Mouse (Mus musculus): ENCODE results near the gene Tmem87b. TPM values are rescaled to one million over a fixed set of nuclear protein-coding genes. Genes with fewer than 3 reads are reported as not detected.

Tmem87b gene
- 35.0 and 35.4 TPM in 2 replicates for polyA plus RNA-seq (2015; fragmentation: Nextera tagmentation; extraction: Ambion mirVana)

DNA sequence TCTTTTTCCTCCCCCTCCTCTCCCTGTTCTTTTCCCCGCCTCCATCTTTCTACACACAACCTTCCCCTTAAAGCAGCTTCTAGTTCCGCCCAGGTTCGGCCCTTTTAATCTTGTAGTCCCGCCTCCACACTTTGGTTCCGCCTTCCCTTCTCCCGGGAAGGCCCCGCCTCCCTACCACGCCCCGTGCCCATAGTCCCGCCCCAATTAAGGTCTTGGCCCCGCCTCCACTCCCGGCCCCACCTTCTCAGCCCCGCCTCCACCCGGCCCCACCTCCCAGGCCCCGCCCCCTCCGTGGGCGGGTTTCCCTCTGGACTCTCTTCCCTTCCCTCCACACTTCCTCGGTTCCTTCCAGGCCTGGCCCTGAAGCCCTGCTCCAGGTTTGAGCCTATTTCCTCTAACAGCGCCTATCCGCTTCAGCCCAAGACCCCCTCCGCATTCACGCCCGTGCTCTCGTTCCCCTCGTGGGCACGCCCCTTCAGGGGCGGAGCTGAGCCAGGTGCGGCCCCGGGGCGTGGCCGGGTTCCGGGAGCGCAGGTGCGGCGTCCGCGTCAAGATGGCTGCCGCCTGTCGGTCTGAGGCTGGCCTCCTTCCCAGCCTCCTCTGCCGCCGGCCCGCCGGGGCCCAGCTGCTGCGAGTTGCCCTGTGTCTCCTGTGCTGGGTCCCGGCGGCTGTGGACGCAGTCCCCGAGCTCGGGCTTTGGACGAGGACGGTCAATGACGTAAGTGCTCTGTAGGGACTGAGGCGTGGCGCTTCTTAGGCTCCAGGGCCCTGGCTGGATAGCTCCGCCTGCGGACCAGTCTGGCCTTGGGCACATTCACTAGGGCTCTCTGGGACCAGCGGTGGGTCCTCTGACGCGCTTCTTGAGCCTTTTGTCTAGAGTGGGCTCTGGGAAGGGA, at the start of gene Tmem87b:
Gene Tmem87b (plus strand): TSS at position 333 of the 896 bp plus-strand sequence.
- Histone ChIP-seq H3K9ac (ENCODE audit: low read length) (peak within 1 kb of the TSS; percentile 78), H3K4me2 (ENCODE audit: low read depth, low read length) (peak within 1 kb of the TSS; percentile 82), H3K9me3 (ENCODE audit: control insufficient read depth, low read length) (no peaks in the 10 kb centered on the region), H3K4me1 (replicated peaks; ENCODE audit: control insufficient read depth, insufficient read depth, low read length) (peaks cover 12% of the 10 kb centered on the region), H3K27ac (ENCODE audit: low read length) (peak within 1 kb of the TSS; percentile 96), H3K27me3 (ENCODE audit: control insufficient read depth, insufficient read depth, low read depth, low read length) (no peaks in the 10 kb centered on the region), H3K36me3 (ENCODE audit: control insufficient read depth, insufficient read depth, low read length) (no peaks in the 10 kb centered on the region), H3K4me3 (ENCODE audit: low read length) (peak within 1 kb of the TSS; percentile 92)
- ATAC-seq (ENCODE audit: low read depth): peak; percentile 93
- under 1% methylated on average over 59 of the region's 59 CpGs for WGBS

DNA sequence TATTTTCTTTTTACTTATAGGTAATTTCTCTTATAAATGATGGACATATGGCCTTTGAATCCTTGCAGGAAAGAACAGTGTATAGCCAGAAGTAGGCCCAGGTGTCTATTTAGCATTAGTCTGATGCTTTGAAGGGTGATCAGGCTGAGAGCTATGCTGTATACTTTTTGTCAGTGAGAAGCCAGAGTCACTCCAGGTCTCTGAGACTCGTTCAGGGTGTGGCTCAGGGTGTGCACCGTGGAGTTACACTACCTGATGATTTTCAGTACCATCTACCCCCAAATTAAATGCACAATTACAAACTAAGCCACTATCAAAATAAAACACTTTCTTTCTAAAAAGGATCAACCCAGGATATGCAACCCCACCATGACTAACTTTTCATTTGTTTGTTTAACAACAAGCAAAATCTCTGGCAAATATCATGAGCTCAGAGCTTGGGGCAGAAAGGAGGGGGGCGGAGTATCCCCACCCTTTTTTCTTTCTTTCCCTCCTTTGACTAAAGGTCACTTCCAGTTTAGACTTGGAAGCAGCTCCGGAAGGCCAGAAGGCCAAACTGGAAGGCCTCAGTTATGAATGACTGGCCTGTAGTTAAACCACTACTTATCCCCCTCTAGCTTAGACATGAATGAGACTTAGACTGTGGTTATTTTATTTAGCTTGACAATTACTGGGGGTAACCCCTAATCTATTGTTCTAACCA, 49.2 kb upstream of the Tmem87b start:
- no peak overlapping the region for H3K4me3 ChIP-seq (ENCODE audit: low read length)
- H3K9ac ChIP-seq (ENCODE audit: low read length): no peak overlapping the region
- no peaks in the 10 kb centered on the region for H3K27me3 ChIP-seq (ENCODE audit: control insufficient read depth, insufficient read depth, low read depth, low read length)
- no peak for ATAC-seq (ENCODE audit: low read depth)
- H3K36me3 ChIP-seq (ENCODE audit: control insufficient read depth, insufficient read depth, low read length): 0 out of 2 replicates have a peak, but pooled peaks cover 4% of the 10 kb centered on the region
- no peaks in the 10 kb centered on the region for H3K9me3 ChIP-seq (ENCODE audit: control insufficient read depth, low read length)
- H3K4me1 ChIP-seq (replicated peaks; ENCODE audit: control insufficient read depth, insufficient read depth, low read length): no peaks in the 10 kb centered on the region
- H3K27ac ChIP-seq (ENCODE audit: low read length): no peak overlapping the region
- no peak overlapping the region for H3K4me2 ChIP-seq (ENCODE audit: low read depth, low read length)
- WGBS: 59% methylated on average over 4 of the region's 4 CpGs

DNA sequence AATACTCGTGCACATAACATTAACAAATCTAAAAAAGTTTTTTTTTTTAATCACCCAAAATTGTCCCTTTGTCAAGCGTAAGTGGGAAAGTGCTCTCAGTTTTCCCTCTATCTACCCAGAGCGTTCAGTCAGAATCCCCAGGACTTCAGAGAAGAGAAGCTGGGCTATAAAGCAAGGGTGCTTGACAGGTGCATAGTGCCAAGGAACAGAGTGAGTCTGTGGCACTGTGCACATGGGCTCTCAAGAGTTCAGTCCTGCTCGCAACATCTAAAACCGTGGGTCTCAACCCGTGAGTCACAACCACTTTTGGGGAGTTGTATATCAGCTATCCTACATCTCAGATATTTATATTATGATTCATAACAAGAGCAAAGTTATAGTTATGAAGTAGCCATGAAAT, 47.4 kb upstream of the Tmem87b start:
- Histone ChIP-seq H3K9me3 (ENCODE audit: control insufficient read depth, low read length) (no peaks in the 10 kb centered on the region), H3K4me3 (ENCODE audit: low read length) (no peak overlapping the region), H3K4me2 (ENCODE audit: low read depth, low read length) (no peak overlapping the region), H3K4me1 (replicated peaks; ENCODE audit: control insufficient read depth, insufficient read depth, low read length) (no peaks in the 10 kb centered on the region), H3K9ac (ENCODE audit: low read length) (no peak overlapping the region), H3K27ac (ENCODE audit: low read length) (no peak overlapping the region), H3K27me3 (ENCODE audit: control insufficient read depth, insufficient read depth, low read depth, low read length) (no peaks in the 10 kb centered on the region), H3K36me3 (ENCODE audit: control insufficient read depth, insufficient read depth, low read length) (0 out of 2 replicates have a peak, but pooled peaks cover 4% of the 10 kb centered on the region)
- no peak for ATAC-seq (ENCODE audit: low read depth)
- 89% methylated on average over 6 of the region's 6 CpGs for WGBS

DNA sequence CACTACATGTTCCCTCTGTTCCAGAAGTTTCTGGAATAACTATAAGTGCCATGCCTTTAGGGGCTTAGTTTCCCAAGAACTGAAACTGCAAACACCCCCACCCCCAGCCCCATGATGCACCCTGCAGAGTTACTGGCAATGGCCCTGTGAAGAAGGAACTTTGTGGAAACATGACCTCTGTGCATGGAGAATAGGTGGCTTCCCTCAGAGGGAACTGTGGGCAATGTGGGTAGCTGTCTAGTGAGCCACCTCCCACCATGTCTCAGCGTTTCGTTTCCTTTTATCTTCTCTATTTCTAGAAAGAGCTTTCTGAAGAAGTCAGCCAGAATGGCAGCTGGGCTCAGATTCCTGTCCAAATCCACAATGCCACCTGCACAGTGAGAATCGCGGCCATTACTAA, 46.9 kb upstream of the Tmem87b start:
- Histone ChIP-seq H3K4me3 (ENCODE audit: low read length) (no peak overlapping the region), H3K27me3 (ENCODE audit: control insufficient read depth, insufficient read depth, low read depth, low read length) (no peaks in the 10 kb centered on the region), H3K9me3 (ENCODE audit: control insufficient read depth, low read length) (no peaks in the 10 kb centered on the region), H3K9ac (ENCODE audit: low read length) (no peak overlapping the region), H3K27ac (ENCODE audit: low read length) (no peak overlapping the region), H3K36me3 (ENCODE audit: control insufficient read depth, insufficient read depth, low read length) (0 out of 2 replicates have a peak, but pooled peaks cover 4% of the 10 kb centered on the region), H3K4me1 (replicated peaks; ENCODE audit: control insufficient read depth, insufficient read depth, low read length) (no peaks in the 10 kb centered on the region), H3K4me2 (ENCODE audit: low read depth, low read length) (no peak overlapping the region)
- no peak for ATAC-seq (ENCODE audit: low read depth)
- 86% methylated on average over 4 of the region's 4 CpGs for WGBS

DNA sequence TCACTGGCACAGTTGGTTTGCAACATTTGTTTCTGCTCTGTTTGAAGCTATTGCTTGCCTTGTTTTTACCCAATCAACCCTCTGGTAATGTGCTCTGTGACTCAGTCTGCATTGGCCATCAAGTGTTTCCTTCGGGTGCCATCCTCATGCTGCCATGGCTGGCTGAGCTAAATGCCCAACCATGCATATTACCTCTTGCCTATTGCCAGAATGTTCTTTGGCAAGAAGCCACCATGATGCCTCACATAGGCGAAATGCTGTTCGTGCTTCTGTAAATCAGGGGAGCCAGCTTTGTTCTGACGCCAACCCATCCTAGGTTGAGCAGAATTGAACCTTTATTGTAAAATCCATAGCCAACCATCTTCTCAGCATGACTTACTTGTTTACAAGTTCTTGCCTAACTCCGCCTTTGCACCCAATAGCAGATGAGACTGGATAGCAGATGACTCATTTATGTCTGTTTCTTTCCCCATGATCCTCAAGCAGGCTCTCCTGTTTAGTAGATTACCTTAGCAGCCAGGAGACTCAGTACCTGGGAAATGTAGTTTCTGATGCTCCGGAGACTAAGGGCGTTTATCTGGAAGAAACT, 46.1 kb upstream of the Tmem87b start:
- H3K4me2 ChIP-seq (ENCODE audit: low read depth, low read length): no peak overlapping the region
- no peak overlapping the region for H3K9ac ChIP-seq (ENCODE audit: low read length)
- no peaks in the 10 kb centered on the region for H3K9me3 ChIP-seq (ENCODE audit: control insufficient read depth, low read length)
- WGBS: 90% methylated on average over 7 of the region's 7 CpGs
- H3K4me1 ChIP-seq (replicated peaks; ENCODE audit: control insufficient read depth, insufficient read depth, low read length): no peaks in the 10 kb centered on the region
- no peak overlapping the region for H3K4me3 ChIP-seq (ENCODE audit: low read length)
- H3K27ac ChIP-seq (ENCODE audit: low read length): no peak overlapping the region
- no peak for ATAC-seq (ENCODE audit: low read depth)
- no peaks in the 10 kb centered on the region for H3K27me3 ChIP-seq (ENCODE audit: control insufficient read depth, insufficient read depth, low read depth, low read length)
- 0 out of 2 replicates have a peak, but pooled peaks cover 4% of the 10 kb centered on the region for H3K36me3 ChIP-seq (ENCODE audit: control insufficient read depth, insufficient read depth, low read length)

DNA sequence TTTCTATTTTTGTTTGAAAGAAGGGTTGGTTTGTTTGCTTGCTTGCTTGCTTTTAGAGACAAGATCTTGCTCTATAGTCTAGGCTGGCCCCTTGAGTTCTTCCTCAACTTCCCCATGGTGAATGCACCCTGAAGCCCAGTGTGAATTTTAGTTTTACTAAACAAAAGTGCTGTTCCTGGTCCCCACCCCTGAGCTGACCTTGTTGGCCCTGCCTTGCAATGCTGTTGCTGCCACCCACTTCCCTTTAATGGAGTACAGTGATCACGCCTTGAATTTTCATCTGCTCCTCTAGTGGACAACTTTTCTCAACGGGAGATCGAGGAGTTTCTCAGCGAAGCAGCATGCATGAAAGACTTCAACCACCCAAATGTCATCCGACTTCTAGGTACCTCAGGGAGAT, 35.7 kb upstream of the Tmem87b start:
- WGBS: 79% methylated on average over 5 of the region's 5 CpGs

DNA sequence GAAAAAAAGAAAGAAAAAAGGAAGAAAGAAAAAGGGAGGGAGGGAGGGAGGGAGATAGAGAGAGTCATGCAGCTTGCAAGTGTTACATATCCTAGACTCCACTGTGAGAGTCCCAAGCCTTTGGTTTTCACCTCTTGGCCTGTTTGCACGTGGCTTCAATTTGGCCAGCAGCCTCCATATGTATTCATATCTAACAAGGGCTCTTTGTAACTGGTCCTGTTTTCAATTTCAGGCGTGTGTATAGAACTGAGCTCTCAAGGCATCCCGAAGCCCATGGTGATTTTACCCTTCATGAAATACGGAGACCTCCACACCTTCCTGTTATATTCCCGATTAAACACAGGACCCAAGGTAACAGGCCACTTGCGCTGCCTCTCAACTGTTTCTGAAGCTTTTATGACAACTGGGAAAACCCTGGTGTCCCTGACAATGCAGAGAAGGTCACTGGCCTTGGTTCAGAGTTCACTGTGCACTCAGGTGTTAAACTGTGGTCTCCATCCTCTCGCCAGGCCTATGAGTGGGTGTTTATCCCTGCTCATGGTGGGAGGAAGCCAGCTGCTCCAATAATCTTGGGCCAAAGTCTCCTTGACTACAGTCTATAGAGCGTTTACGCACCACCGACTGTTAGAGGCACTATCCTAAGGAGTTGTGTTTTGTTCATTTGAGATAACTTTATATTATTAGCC, 34.1 kb upstream of the Tmem87b start:
- 83% methylated on average over 10 of the region's 10 CpGs for WGBS

More for the DNA sequence above, 35.7 kb upstream of the Tmem87b start:
- H3K27ac ChIP-seq (ENCODE audit: low read length): no peak overlapping the region
- no peaks in the 10 kb centered on the region for H3K27me3 ChIP-seq (ENCODE audit: control insufficient read depth, insufficient read depth, low read depth, low read length)
- no peak overlapping the region for H3K4me2 ChIP-seq (ENCODE audit: low read depth, low read length)
- no peak overlapping the region for H3K9ac ChIP-seq (ENCODE audit: low read length)
- H3K9me3 ChIP-seq (ENCODE audit: control insufficient read depth, low read length): no peaks in the 10 kb centered on the region
- ATAC-seq (ENCODE audit: low read depth): no peak
- H3K4me3 ChIP-seq (ENCODE audit: low read length): no peak overlapping the region
- H3K4me1 ChIP-seq (replicated peaks; ENCODE audit: control insufficient read depth, insufficient read depth, low read length): no peaks in the 10 kb centered on the region
- H3K36me3 ChIP-seq (ENCODE audit: control insufficient read depth, insufficient read depth, low read length): peaks cover 3% of the 10 kb centered on the region; the same call in 1 of the 2 replicates

DNA sequence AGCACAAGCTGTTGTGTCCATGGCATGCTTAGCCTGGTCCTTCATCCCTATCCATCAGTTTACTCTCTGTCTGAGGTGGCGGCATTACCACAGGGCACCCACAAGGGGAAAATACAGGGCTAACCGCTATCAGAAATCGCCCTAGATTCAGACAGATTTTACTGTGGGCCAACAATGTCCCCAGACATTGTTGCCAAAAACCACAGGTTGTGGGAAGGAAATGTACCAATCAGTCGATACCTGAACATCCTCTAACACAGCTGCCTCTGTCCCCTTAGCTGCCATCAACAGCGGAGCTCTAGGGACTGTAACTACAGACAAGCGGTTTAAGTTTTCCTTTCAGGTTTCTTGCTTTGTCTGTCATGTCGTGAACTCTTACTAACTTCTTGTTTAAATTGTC, 33.1 kb upstream of the Tmem87b start:
- Histone ChIP-seq H3K9ac (ENCODE audit: low read length) (no peak overlapping the region), H3K4me1 (replicated peaks; ENCODE audit: control insufficient read depth, insufficient read depth, low read length) (no peaks in the 10 kb centered on the region), H3K36me3 (ENCODE audit: control insufficient read depth, insufficient read depth, low read length) (peaks cover 3% of the 10 kb centered on the region; the same call in 1 of the 2 replicates), H3K4me3 (ENCODE audit: low read length) (no peak overlapping the region), H3K27ac (ENCODE audit: low read length) (no peak overlapping the region), H3K9me3 (ENCODE audit: control insufficient read depth, low read length) (no peaks in the 10 kb centered on the region), H3K27me3 (ENCODE audit: control insufficient read depth, insufficient read depth, low read depth, low read length) (no peaks in the 10 kb centered on the region), H3K4me2 (ENCODE audit: low read depth, low read length) (no peak overlapping the region)
- ATAC-seq (ENCODE audit: low read depth): no peak
- whole genome bisulfite sequencing: 89% methylated on average over 7 of the region's 7 CpGs

More for the DNA sequence above, 34.1 kb upstream of the Tmem87b start:
- Histone ChIP-seq H3K27me3 (ENCODE audit: control insufficient read depth, insufficient read depth, low read depth, low read length) (no peaks in the 10 kb centered on the region), H3K9ac (ENCODE audit: low read length) (no peak overlapping the region), H3K27ac (ENCODE audit: low read length) (no peak overlapping the region), H3K36me3 (ENCODE audit: control insufficient read depth, insufficient read depth, low read length) (peaks cover 3% of the 10 kb centered on the region; the same call in 1 of the 2 replicates), H3K4me3 (ENCODE audit: low read length) (no peak overlapping the region), H3K4me2 (ENCODE audit: low read depth, low read length) (no peak overlapping the region), H3K9me3 (ENCODE audit: control insufficient read depth, low read length) (no peaks in the 10 kb centered on the region), H3K4me1 (replicated peaks; ENCODE audit: control insufficient read depth, insufficient read depth, low read length) (no peaks in the 10 kb centered on the region)
- no peak for ATAC-seq (ENCODE audit: low read depth)

Data from lung, embryonic 16.5 days (tissue).